In genomic region chr11:87987861-87988260, GRCm38 (mm10) we compare ENCODE assay signal across 8 mouse cellular contexts. TPM values are rescaled to one million over a fixed set of nuclear protein-coding genes. Genes with fewer than 3 reads are reported as not detected.
DNase-seq lines count a peak whose midpoint lies in the region; ATAC-seq and TF ChIP-seq lines count a peak whose summit lies in the region.

No protein-coding gene starts in this region.

- no peak for TF ChIP-seq EP300 in stomach, postnatal 0 days (optimal IDR thresholded peaks at IDR 0.05)

- peak overlapping the region; percentile 93 for H3K4me3 ChIP-seq in erythroblast, embryonic 14.5 days (replicated peaks)
- peak overlapping the region; percentile 91 for H3K4me3 ChIP-seq in testis, adult 2 months (ENCODE audit: control insufficient read depth, low read depth, low read length)
- peak overlapping the region; percentile 92 for H3K4me3 ChIP-seq in liver, embryonic 12.5 days
- peak overlapping the region; percentile 95 for H3K4me3 ChIP-seq in stomach, postnatal 0 days (ENCODE audit: low read depth, low read length)

- peak overlapping the region; percentile 98 for H3K9ac ChIP-seq in liver, embryonic 12.5 days
- peak overlapping the region; percentile 88 for H3K9ac ChIP-seq in stomach, postnatal 0 days (ENCODE audit: low read length)

- ATAC-seq in erythroblast, adult 5-6 weeks (replicated peaks; ENCODE audit: low FRiP score, poor library complexity, severe bottlenecking): no peak
- no peak for ATAC-seq in liver, embryonic 12.5 days
- no peak for ATAC-seq in stomach, postnatal 0 days (ENCODE audit: low FRiP score, low TSS enrichment)
- no peak for ATAC-seq in granulocyte monocyte progenitor cell, adult 5-6 weeks (replicated peaks; ENCODE audit: poor library complexity, severe bottlenecking)

- H3K4me1 ChIP-seq in erythroblast, embryonic 14.5 days (ENCODE audit: control insufficient read depth): peaks cover 42% of the 10 kb centered on the region
- peaks cover 8% of the 10 kb centered on the region for H3K4me1 ChIP-seq in testis, adult 2 months (ENCODE audit: control insufficient read depth, insufficient read depth, low read length)
- H3K4me1 ChIP-seq in liver, embryonic 12.5 days: peaks cover 35% of the 10 kb centered on the region
- H3K4me1 ChIP-seq in stomach, postnatal 0 days (replicated peaks; ENCODE audit: control insufficient read depth, insufficient read depth): no peaks in the 10 kb centered on the region

- no peak for TF ChIP-seq CTCF in testis, adult 2 months (IDR thresholded peaks at IDR 0.05; ENCODE audit: control insufficient read depth, insufficient read depth, insufficient replicate concordance, low read depth, low read length)
- no peak for TF ChIP-seq CTCF in stomach, postnatal 0 days (IDR thresholded peaks at IDR 0.05; ENCODE audit: low read depth)

- TF ChIP-seq POLR2A in testis, adult 2 months (IDR thresholded peaks at IDR 0.05; ENCODE audit: control insufficient read depth, low read depth, low read length): no peak

- no peak for DNase-seq in testis, postnatal 14 days (ENCODE audit: low spot score)
- DNase-seq in stomach, postnatal 0 days (ENCODE audit: low spot score): no peak
- no peak for DNase-seq in urinary bladder, postnatal 4 days (ENCODE audit: low spot score in 2 of 2)

- 73% methylated on average over 11 of the region's 11 CpGs for WGBS in liver, embryonic 12.5 days (ENCODE audit: insufficient replicate concordance)
- 60% methylated on average over 11 of the region's 11 CpGs for WGBS in stomach, postnatal 0 days

- H3K27ac ChIP-seq in testis, adult 2 months (ENCODE audit: control insufficient read depth, insufficient read depth, low read depth, low read length): peak overlapping the region; percentile 90
- H3K27ac ChIP-seq in liver, embryonic 12.5 days: peak overlapping the region; percentile 92
- H3K27ac ChIP-seq in stomach, postnatal 0 days (replicated peaks): peak overlapping the region; percentile 95

- no peaks in the 10 kb centered on the region for H3K9me3 ChIP-seq in erythroblast, embryonic 14.5 days (ENCODE audit: control insufficient read depth, low read length)
- no peaks in the 10 kb centered on the region for H3K9me3 ChIP-seq in liver, embryonic 12.5 days (replicated peaks)
- H3K9me3 ChIP-seq in stomach, postnatal 0 days (ENCODE audit: control insufficient read depth, low read length): no peaks in the 10 kb centered on the region

- peaks cover 24% of the 10 kb centered on the region for H3K36me3 ChIP-seq in erythroblast, embryonic 14.5 days (ENCODE audit: control insufficient read depth)
- no peaks in the 10 kb centered on the region for H3K36me3 ChIP-seq in testis, adult 2 months (ENCODE audit: control insufficient read depth, insufficient read depth, low read length)
- peaks cover 16% of the 10 kb centered on the region for H3K36me3 ChIP-seq in liver, embryonic 12.5 days
- H3K36me3 ChIP-seq in stomach, postnatal 0 days (ENCODE audit: control insufficient read depth, insufficient read depth, low read length): peaks cover 4% of the 10 kb centered on the region; the same call in 1 of the 2 replicates

- peaks cover 2% of the 10 kb centered on the region; the same call in 1 of the 2 replicates for H3K27me3 ChIP-seq in erythroblast, embryonic 14.5 days (ENCODE audit: control insufficient read depth)
- H3K27me3 ChIP-seq in testis, adult 2 months (ENCODE audit: control insufficient read depth, insufficient read depth, low read length): no peaks in the 10 kb centered on the region
- H3K27me3 ChIP-seq in liver, embryonic 12.5 days (replicated peaks): 0 out of 2 replicates have a peak, but pooled peaks cover 3% of the 10 kb centered on the region
- H3K27me3 ChIP-seq in stomach, postnatal 0 days (ENCODE audit: control insufficient read depth, insufficient read depth, low read length): no peaks in the 10 kb centered on the region

- peak overlapping the region; percentile 97 for H3K4me2 ChIP-seq in liver, embryonic 12.5 days
- peak overlapping the region; percentile 81 for H3K4me2 ChIP-seq in stomach, postnatal 0 days (replicated peaks; ENCODE audit: low read depth)

RNA-seq across cellular contexts. Expression of gene Dynll2, which starts 0.5 kb away (rescaled TPM):
- 3.0 and 3.3 TPM in 2 replicates for polyA plus RNA-seq in erythroblast, embryonic 14.5 days (2012)
- total RNA-seq in erythroblast, adult 5-6 weeks (2015; ENCODE audit: low replicate concordance): 2.1 and 2.5 TPM in 2 replicates
- 3.2 and 7.8 TPM in 2 replicates for total RNA-seq in erythroblast, adult 5-6 weeks (2017; ENCODE audit: low replicate concordance)
- 217 and 218 TPM in 2 replicates for polyA plus RNA-seq in testis, adult 2 months (2012; rRNA removed)
- polyA plus RNA-seq in liver, embryonic 12.5 days (2016; fragmentation: Nextera tagmentation; extraction: Ambion mirVana): 14.3 and 15.5 TPM in 2 replicates
- polyA plus RNA-seq in stomach, postnatal 0 days (2015; fragmentation: Nextera tagmentation; extraction: Ambion mirVana): 14.7 and 14.8 TPM in 2 replicates
- total RNA-seq in granulocyte monocyte progenitor cell, adult 5-6 weeks (2014; fragmentation: Nextera tagmentation): 20.9 and 24.9 TPM in 2 replicates
- 12.3 and 17.3 TPM in 2 replicates for total RNA-seq in granulocyte monocyte progenitor cell, adult 5-6 weeks (2017)

RNA-seq across cellular contexts. Expression of gene Srsf1, which starts 59.3 kb away (rescaled TPM):
- polyA plus RNA-seq in erythroblast, embryonic 14.5 days (2012): 15.5 and 18.3 TPM in 2 replicates
- total RNA-seq in erythroblast, adult 5-6 weeks (2015; ENCODE audit: low replicate concordance): 216 and 317 TPM in 2 replicates
- 505 and 650 TPM in 2 replicates for total RNA-seq in erythroblast, adult 5-6 weeks (2017; ENCODE audit: low replicate concordance)
- polyA plus RNA-seq in testis, adult 2 months (2012; rRNA removed): 68.5 and 95.9 TPM in 2 replicates
- 272 and 273 TPM in 2 replicates for polyA plus RNA-seq in liver, embryonic 12.5 days (2016; fragmentation: Nextera tagmentation; extraction: Ambion mirVana)
- polyA plus RNA-seq in stomach, postnatal 0 days (2015; fragmentation: Nextera tagmentation; extraction: Ambion mirVana): 88.1 and 97.5 TPM in 2 replicates
- 195 and 201 TPM in 2 replicates for total RNA-seq in granulocyte monocyte progenitor cell, adult 5-6 weeks (2014; fragmentation: Nextera tagmentation)
- total RNA-seq in granulocyte monocyte progenitor cell, adult 5-6 weeks (2017): 500 and 715 TPM in 2 replicates

Comparison
In these comparisons a context has a peak if more than half of its experiments do, and no peak if none do; other contexts are left out.
1. RNA of gene Dynll2, which starts 0.5 kb away (polyA plus RNA-seq): 217 to 218 TPM in testis, adult 2 months; 14.3 to 15.5 TPM in liver, embryonic 12.5 days, 14.7 to 14.8 TPM in stomach, postnatal 0 days and 3.0 to 3.3 TPM in erythroblast, embryonic 14.5 days; every median in the first group is over 10 times any median in the second.
2. Peak in every context shown above with its lines, with median percentiles within 50 percentile points of each other: H3K4me3 ChIP-seq and H3K27ac ChIP-seq.